Mouse (Mus musculus): ENCODE results near the gene Sarm1. TPM values are rescaled to one million over a fixed set of nuclear protein-coding genes. Genes with fewer than 3 reads are reported as not detected.

Gene Sarm1
- polyA plus RNA-seq, 1 experiment from 2014 or later = 0.25 TPM

DNA sequence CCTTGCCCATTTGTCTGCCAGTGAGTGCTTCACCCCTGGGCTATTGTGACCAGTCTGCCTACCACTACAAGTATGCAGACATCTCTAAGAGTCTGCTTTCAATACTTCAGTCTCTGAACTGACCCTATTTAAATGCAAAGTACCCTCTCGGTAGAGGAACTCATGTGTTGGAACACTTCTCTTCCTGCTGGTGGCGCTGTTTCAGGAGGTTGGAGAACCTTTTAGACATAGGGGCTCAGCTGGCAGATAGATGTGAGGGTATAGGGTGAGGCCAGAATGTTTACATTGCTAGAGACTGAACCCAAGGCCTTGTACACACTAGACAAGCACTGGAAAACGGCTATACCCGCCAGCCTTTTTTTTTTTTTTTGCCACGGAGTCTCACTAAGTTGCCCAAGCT is 69.2 kb downstream of the Sarm1 start:
- WGBS (ENCODE audit: insufficient replicate concordance) = 72% methylated on average over 5 of the region's 5 CpGs
- peaks cover 7% of the 10 kb centered on the region for H3K27me3 ChIP-seq (replicated peaks)
- H3K4me3 ChIP-seq = no peak overlapping the region
- ATAC-seq = no peak
- H3K9ac ChIP-seq = no peak overlapping the region
- no peaks in the 10 kb centered on the region for H3K9me3 ChIP-seq (replicated peaks)
- no peaks in the 10 kb centered on the region for H3K36me3 ChIP-seq
- H3K4me1 ChIP-seq = 0 out of 2 replicates have a peak, but pooled peaks cover 3% of the 10 kb centered on the region
- H3K27ac ChIP-seq = no peak overlapping the region
- no peak overlapping the region for H3K4me2 ChIP-seq

DNA sequence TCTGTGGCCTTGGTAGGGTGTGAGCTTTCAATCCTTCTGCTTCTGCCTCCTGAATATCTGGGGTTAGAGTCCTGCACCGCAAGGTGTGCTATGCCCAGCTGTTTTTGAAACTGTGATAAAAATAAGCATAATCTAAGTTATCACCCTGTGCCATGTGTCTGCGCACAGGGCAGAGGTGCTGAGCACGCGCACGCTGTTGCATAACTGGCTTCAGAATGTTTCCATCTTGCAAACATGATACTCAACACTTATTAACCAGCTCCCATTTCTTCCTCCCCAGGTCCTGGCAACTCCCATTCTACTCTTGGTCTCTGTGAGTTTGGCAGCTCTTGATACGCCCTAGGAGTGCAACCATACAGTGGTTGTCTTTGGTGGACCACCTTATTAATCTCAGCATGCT is 69.9 kb downstream of the Sarm1 start:
- ATAC-seq = no peak
- no peak overlapping the region for H3K4me3 ChIP-seq
- no peaks in the 10 kb centered on the region for H3K36me3 ChIP-seq
- WGBS (ENCODE audit: insufficient replicate concordance) = 82% methylated on average over 6 of the region's 6 CpGs
- no peaks in the 10 kb centered on the region for H3K9me3 ChIP-seq (replicated peaks)
- H3K4me1 ChIP-seq = 0 out of 2 replicates have a peak, but pooled peaks cover 3% of the 10 kb centered on the region
- H3K27ac ChIP-seq = no peak overlapping the region
- H3K27me3 ChIP-seq (replicated peaks) = peaks cover 13% of the 10 kb centered on the region
- no peak overlapping the region for H3K9ac ChIP-seq
- H3K4me2 ChIP-seq = no peak overlapping the region

DNA sequence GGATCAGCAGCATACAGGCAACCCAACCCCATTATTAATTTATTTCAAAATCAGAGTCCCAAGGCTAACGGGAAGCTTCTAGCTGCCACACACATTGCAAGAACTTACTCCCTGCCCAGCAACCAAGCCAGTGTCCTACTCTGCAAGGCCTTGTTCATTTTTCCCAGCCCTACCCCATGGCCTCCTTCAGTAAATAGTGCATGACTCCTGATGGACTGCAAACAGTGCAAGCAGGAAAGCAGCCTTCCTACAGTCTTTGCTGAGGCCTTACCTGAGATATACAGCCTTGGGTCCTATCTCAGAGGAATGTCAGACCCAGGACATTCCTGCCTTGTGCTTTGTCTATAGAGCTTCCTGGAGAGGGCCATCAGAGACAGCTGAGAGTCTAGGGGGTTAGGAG is 72.0 kb downstream of the Sarm1 start:
- WGBS (ENCODE audit: insufficient replicate concordance) = 64% methylated on average over 1 of the region's 1 CpGs
- Histone ChIP-seq H3K4me2 (no peak overlapping the region), H3K27me3 (replicated peaks) (peaks cover 31% of the 10 kb centered on the region), H3K9me3 (replicated peaks) (no peaks in the 10 kb centered on the region), H3K27ac (no peak overlapping the region), H3K4me3 (no peak overlapping the region), H3K36me3 (no peaks in the 10 kb centered on the region), H3K9ac (no peak overlapping the region), H3K4me1 (peaks cover 4% of the 10 kb centered on the region)
- no peak for ATAC-seq

DNA sequence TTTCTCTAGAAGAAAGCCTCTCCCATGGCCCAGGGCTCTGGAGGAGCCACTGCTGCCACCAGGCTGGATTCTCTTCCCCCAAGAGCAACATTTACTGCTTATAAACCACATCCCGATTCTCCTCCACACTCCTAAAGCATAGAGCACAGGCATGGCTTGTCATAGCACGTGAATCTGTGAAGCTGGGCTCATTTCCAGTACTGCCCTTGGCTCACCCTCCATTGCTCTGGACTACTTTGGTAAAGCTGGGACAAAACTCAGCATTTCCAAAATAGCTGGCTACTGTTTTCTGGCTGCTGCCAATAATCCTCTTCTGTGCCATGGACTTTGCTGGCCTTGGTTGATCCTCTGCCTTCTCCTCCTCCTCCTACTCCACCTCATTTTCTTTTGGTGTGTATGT is 73.2 kb downstream of the Sarm1 start:
- no peak overlapping the region for H3K4me3 ChIP-seq
- 57% methylated on average over 2 of the region's 2 CpGs for WGBS (ENCODE audit: insufficient replicate concordance)
- no peak overlapping the region for H3K27ac ChIP-seq
- peaks cover 7% of the 10 kb centered on the region for H3K4me1 ChIP-seq
- H3K9ac ChIP-seq = no peak overlapping the region
- H3K36me3 ChIP-seq = no peaks in the 10 kb centered on the region
- H3K4me2 ChIP-seq = no peak overlapping the region
- H3K27me3 ChIP-seq (replicated peaks) = peaks cover 43% of the 10 kb centered on the region
- ATAC-seq = no peak
- H3K9me3 ChIP-seq (replicated peaks) = no peaks in the 10 kb centered on the region

Other genes starting within 250 kb of the Sarm1 start
- 52.1 and 53.8 TPM in 2 replicates for gene 2610507B11Rik, start 236.0 kb downstream of the Sarm1 start, polyA plus RNA-seq (2016; fragmentation: Nextera tagmentation; extraction: Ambion mirVana)
- gene BC030499, start 206.9 kb downstream of the Sarm1 start, polyA plus RNA-seq (2016; fragmentation: Nextera tagmentation; extraction: Ambion mirVana) = 0.22 and 0.23 TPM in 2 replicates
- gene Spag5, start 196.2 kb downstream of the Sarm1 start, polyA plus RNA-seq (2016; fragmentation: Nextera tagmentation; extraction: Ambion mirVana) = 38.6 and 40.0 TPM in 2 replicates
- 4.7 and 5.1 TPM in 2 replicates for gene Aldoc, start 174.8 kb downstream of the Sarm1 start, polyA plus RNA-seq (2016; fragmentation: Nextera tagmentation; extraction: Ambion mirVana)
- 40.8 and 42.6 TPM in 2 replicates for gene Pigs, start 169.3 kb downstream of the Sarm1 start, polyA plus RNA-seq (2016; fragmentation: Nextera tagmentation; extraction: Ambion mirVana)
- gene Unc119, start 154.3 kb downstream of the Sarm1 start, polyA plus RNA-seq (2016; fragmentation: Nextera tagmentation; extraction: Ambion mirVana) = 46.5 and 50.4 TPM in 2 replicates
- gene Foxn1, start 111.2 kb downstream of the Sarm1 start, polyA plus RNA-seq (2016; fragmentation: Nextera tagmentation; extraction: Ambion mirVana) = not detected in 2 replicates
- 0.05 TPM in 1 of 2 replicates, not detected in the other for gene Slc13a2, start 75.5 kb downstream of the Sarm1 start, polyA plus RNA-seq (2016; fragmentation: Nextera tagmentation; extraction: Ambion mirVana)
- gene Slc46a1, start 32.1 kb downstream of the Sarm1 start, polyA plus RNA-seq (2016; fragmentation: Nextera tagmentation; extraction: Ambion mirVana) = 5.7 and 6.3 TPM in 2 replicates
- 206 and 223 TPM in 2 replicates for gene Vtn, start 1.3 kb upstream of the Sarm1 start, polyA plus RNA-seq (2016; fragmentation: Nextera tagmentation; extraction: Ambion mirVana)
- gene Sebox, start 5.7 kb upstream of the Sarm1 start, polyA plus RNA-seq (2016; fragmentation: Nextera tagmentation; extraction: Ambion mirVana) = 0.12 TPM in 1 of 2 replicates, not detected in the other
- 40.6 and 41.7 TPM in 2 replicates for gene Tmem199, start 14.4 kb upstream of the Sarm1 start, polyA plus RNA-seq (2016; fragmentation: Nextera tagmentation; extraction: Ambion mirVana)
- gene Poldip2, start 14.4 kb upstream of the Sarm1 start, polyA plus RNA-seq (2016; fragmentation: Nextera tagmentation; extraction: Ambion mirVana) = 96.0 and 96.7 TPM in 2 replicates
- gene Tnfaip1, start 38.6 kb upstream of the Sarm1 start, polyA plus RNA-seq (2016; fragmentation: Nextera tagmentation; extraction: Ambion mirVana) = 22.3 and 22.6 TPM in 2 replicates
- 81.7 and 84.7 TPM in 2 replicates for gene Ift20, start 38.6 kb upstream of the Sarm1 start, polyA plus RNA-seq (2016; fragmentation: Nextera tagmentation; extraction: Ambion mirVana)
- 111 and 128 TPM in 2 replicates for gene Tmem97, start 53.0 kb upstream of the Sarm1 start, polyA plus RNA-seq (2016; fragmentation: Nextera tagmentation; extraction: Ambion mirVana)
- 7.6 and 8.6 TPM in 2 replicates for gene Nlk, start 199.6 kb upstream of the Sarm1 start, polyA plus RNA-seq (2016; fragmentation: Nextera tagmentation; extraction: Ambion mirVana)